Mouse (Mus musculus) CH12.LX (cell line): ENCODE measurements at regions not wholly inside any gene's neighbourhood (a gene's known extent, or its start where the extent isn't known, plus 50 kb on each side); places are given as distances from the start of the nearest gene placed in this dataset.

Experiments
- CHD2 ChIP-seq: IDR thresholded peaks from 2 replicates; pipeline ENCODE4 v1.6.1; 2011; ENCODE audit warnings: low read length, improper control_type of control experiment
- CTCF ChIP-seq, 2 experiments: IDR thresholded peaks in 1 of 2; conservative IDR thresholded peaks in 1 of 2; 2 replicates each; pipeline ENCODE4 v1.5.1; 2011 to 2012; ENCODE audit warnings: low read depth in 2 of 2, low read length in 2 of 2, improper control_type of control experiment in 1 of 2, inconsistent platforms in 1 of 2, mild to moderate bottlenecking in 1 of 2, moderate library complexity in 1 of 2
- ELF1 ChIP-seq: IDR thresholded peaks from 2 replicates; pipeline ENCODE4 v1.6.1; 2014; ENCODE audit warnings: low read depth, mild to moderate bottlenecking, inconsistent platforms, low read length, improper control_type of control experiment
- EP300 ChIP-seq: IDR thresholded peaks from 2 replicates; pipeline ENCODE4 v1.6.1; 2011; ENCODE audit warnings: low read length, improper control_type of control experiment
- ETS1 ChIP-seq: conservative IDR thresholded peaks from 2 replicates; pipeline ENCODE4 v1.6.1; 2012; ENCODE audit warnings: low read depth, mild to moderate bottlenecking, inconsistent platforms, low read length, improper control_type of control experiment, moderate library complexity
- MAX ChIP-seq: IDR thresholded peaks from 2 replicates; pipeline ENCODE4 v1.6.1; 2011; ENCODE audit warnings: low read length, improper control_type of control experiment
- POLR2A ChIP-seq: IDR thresholded peaks from 2 replicates; pipeline ENCODE4 v1.6.1; 2011; ENCODE audit warnings: low read depth, mild to moderate bottlenecking, improper control_type of control experiment, low read length
- USF2 ChIP-seq: conservative IDR thresholded peaks from 2 replicates; pipeline ENCODE4 v1.6.1; 2011; ENCODE audit warnings: low read depth, low read length, improper control_type of control experiment
- ZKSCAN1 ChIP-seq: IDR thresholded peaks from 2 replicates; pipeline ENCODE4 v1.6.1; 2012; ENCODE audit warnings: low read depth, inconsistent platforms, low read length, improper control_type of control experiment, borderline replicate concordance

DNA sequence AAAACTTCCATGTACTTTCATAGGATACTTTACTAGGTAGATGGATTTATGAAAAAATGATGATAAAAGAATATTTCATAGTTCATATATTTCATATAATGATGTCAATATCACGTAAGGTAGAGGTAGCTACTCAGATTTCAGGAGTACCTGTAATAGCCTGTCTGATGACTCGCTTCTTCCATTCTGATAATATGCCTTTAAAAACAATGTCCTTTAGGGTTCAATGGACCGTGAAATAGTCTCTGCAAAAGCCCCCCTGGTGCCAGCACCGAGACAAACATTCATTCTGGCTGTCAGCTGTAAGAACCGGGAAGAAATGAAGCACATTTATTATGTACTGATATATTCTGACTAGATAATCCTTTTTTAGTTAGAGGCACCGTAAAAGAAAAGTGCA is 449.7 kb downstream of the Plod2 start:
- no peak for TF ChIP-seq CTCF (conservative IDR thresholded peaks at IDR 0.05 in 1 of 2, IDR thresholded peaks at IDR 0.05 in 1 of 2; ENCODE audit: low read depth in 2 of 2, low read length in 2 of 2)
- TF ChIP-seq ETS1: no peak
- TF ChIP-seq POLR2A: no peak
- no peak for TF ChIP-seq USF2
- TF ChIP-seq MAX: no peak
- TF ChIP-seq EP300: no peak
- TF ChIP-seq ELF1: no peak
- TF ChIP-seq ZKSCAN1: no peak
- TF ChIP-seq CHD2: no peak
